Mouse (Mus musculus) megakaryocyte progenitor cell, adult 5-6 weeks (primary cell): ENCODE data around the gene Clic4. TPM values are rescaled to one million over a fixed set of nuclear protein-coding genes. Genes with fewer than 3 reads are reported as not detected.
A peak's percentile ranks its signal among the peaks of the same experiment; 100 is the strongest.

Experiments used
- ATAC-seq: replicated peaks from 2 replicates; pipeline ENCODE4 v1.8.0; 2016; ENCODE audit warnings: mild to moderate bottlenecking, moderate TSS enrichment, inconsistent platforms; ENCODE audit not compliant: poor library complexity
- total RNA-seq, 2 experiments: library from RNA; stranded (forward) in 1 of 2; stranded (reverse) in 1 of 2; fragments of 157-497, 149-512 nt in 1 of 2; fragments of 200-1000 nt in 1 of 2; gene quantifications; 2 replicates each; pipeline versions ENCODE4 v1.2.3 to v1.2.4; 2015 to 2017

The Clic4 gene
- total RNA-seq, 2 experiments from 2014 or later, result 29.9 to 34.1 TPM

DNA sequence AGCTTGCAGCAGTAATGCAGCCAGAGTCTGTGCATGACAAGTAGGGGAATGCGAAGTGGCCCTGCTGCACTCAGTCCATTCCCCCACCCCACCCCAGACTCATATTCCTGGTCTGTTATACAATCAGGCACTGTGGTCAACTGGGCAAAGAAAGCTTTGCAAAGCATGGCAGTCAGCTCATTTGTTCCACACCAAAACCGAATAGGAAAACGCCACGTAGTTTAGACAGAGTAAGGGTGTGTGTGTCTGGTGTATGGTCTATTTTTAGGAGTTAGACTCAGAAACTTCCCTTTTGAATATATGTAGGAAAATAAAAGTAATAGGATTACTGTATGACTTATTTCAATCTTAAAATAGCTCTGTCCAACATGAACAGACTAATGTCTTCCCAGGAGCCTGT, 36.0 kb downstream of the Clic4 start:
- ATAC-seq, result no peak

DNA sequence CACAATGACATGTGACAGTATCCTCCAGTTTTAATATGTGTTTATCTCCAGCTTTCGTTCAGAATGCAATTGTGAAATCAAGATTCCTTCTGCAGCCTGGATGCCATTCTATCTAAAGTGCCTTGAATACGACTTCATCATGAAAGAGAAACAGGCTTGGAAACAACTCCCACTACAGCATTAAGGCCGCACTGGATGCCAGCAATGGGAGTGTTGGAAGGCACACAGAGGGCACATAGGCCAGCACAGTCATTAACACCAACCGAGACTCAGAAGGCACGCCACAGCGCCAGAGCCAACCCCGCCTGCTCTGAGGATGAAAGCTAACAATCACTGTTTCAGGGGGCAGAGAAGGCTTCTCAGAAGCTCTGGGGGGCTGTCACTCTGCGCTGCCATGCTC, 37.1 kb downstream of the Clic4 start:
- ATAC-seq, result no peak

DNA sequence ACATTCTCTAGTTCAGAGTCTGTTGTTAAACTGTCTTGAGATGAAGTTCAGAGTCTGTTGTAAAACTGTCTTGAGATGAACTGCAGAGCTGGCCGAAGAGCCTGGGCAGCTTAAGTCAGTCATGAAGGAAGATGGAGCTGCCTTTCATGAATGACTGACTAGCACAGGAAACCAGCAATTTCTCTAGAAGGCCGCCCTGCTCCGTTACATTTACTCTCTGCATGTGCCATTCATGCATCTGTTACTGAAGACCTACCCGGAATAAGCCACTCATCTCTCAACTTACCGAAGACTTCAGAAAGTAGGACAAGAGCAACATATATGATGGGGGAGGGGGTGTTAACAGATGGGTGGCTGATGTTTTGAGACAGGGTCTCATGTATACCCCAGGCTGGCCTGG, 40.1 kb downstream of the Clic4 start:
- ATAC-seq, result no peak

DNA sequence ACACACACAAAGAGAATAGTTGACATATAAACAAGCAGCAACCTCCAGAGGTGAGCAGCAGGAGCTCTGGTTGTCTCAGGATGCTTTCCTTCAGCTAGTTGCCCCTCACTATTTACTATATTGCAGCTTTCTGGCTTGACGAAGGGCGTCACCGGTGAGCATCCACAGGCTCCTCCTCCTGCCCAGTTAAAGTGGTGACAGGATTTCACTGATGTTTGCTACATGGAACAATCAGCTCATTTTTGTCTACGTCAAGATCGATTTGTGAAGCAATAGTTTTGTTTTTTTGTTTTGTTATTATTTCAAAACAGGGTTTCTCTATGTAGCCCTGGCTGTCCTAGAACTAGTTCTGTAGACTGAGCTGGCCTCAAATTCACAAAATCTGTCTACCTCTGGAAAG, 41.1 kb downstream of the Clic4 start:
- ATAC-seq, result no peak

DNA sequence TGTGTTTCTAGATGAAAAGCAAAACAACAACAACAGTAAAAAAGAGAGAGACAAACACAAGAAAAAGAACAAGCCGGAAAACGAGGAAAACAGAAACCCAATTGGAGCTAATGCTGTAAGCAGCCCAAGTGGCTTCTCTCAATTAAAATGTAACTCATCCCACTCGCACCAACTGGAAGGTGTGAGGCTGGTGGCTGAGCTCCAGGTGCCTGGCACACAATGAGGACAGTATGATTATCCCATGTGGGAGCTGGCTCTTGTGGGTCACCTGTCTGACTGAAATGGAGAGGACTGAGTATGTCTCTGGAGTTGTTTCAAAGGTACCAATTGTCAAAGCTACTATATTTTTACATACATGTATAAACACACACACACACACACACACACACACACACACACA, 41.5 kb downstream of the Clic4 start:
- ATAC-seq, result no peak

- ATAC-seq, result no peak
These were observed 42.0 kb downstream of the Clic4 start for GRCm38 (mm10) chr4:135230661-135231060.

DNA sequence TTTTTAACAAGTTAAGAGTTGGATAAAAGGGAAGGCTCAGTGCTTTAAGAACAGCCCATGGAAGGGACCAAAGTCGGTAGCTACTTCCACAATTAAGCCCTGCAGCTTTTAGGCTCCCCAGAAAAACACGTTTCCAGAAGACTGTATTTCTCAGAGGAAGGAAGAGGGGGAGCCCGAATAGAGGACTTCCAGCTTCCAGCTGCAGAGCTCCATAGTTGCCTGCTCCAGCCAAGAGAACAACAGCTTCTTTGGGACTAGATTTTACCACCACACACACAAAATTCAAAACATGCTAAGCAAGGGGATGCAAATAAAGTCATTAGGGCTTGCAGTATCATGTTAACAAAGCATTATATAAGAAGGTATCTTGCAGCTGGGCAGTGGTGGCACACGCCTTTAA, 42.7 kb downstream of the Clic4 start:
- ATAC-seq, result no peak

DNA sequence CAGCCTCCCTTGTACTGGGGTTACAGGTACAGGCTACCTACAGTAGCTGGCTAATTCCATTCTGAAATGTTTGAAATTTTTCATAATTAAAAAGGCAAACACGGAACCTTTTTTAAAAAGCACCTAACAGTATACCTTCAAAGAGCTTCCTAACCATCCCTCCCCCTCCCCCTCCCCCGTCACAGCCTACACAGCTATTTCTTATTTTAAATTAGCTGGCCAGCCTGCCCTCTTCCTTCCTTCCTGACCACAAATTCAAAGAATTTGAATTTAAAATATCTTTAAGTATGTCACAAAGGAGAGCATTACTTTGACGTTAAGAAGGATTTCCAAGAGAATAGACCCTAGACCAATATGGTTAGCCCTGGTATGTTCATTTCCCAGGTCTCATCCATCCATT, 44.5 kb downstream of the Clic4 start:
- no peak for ATAC-seq

DNA sequence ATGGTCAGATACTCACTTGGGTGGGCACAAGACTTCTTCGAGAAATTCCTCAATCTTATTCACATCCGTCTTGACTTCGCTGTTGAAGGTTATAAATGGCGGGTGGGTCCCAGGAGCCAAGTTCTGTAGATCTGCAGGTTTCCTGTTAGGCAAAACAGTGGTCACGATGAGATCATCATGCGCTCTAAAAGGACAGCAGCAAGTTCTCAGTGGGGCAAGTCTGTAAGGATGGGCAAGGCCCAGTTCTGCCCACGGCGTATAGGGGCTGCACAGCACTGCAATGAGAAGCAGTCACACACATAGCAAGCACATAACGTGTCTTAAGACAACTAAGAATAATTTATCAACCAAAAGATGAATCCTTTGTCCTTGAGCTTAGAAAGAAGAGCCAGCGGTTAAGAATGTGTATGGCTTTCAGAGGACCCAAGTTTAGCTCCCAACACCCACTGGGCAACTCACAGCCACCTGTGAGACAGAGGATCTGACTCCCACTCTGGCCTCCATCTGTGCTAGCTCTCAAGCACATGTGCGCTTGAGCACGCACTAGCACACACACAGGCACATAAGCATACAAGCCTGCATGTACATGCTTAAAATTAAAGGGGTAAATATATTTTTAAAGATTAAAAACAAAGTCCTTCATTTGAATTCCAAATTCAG, 46.5 kb downstream of the Clic4 start:
- peak; percentile 42 for ATAC-seq

DNA sequence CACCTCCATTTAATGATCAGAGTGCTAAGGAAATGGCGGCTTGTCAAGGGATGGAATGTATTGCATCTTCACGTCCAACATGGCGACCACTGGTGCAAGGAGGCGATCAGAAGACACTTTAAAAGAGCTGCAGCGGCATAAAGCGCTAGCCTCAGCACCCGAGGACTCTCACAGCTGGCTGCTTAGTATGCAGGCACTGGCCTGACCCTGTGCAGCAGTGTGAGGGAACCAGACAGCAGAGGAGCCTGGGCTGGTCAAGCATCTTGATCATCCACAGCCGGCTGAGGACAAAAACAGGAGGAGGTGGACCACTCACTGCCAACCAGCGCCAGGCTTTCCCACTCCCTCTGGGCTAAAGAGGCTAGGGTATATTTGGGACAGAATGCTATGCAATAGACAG, 48.8 kb downstream of the Clic4 start:
- no peak for ATAC-seq

- no peak for ATAC-seq
These were observed 50.8 kb downstream of the Clic4 start for GRCm38 (mm10) chr4:135221632-135222407.

GRCm38 (mm10) chr4:135220641-135221040, 52.0 kb downstream of the Clic4 start:
- ATAC-seq, result no peak

GRCm38 (mm10) chr4:135219652-135220051, 53.0 kb downstream of the Clic4 start:
- ATAC-seq, result peak; percentile 86

DNA sequence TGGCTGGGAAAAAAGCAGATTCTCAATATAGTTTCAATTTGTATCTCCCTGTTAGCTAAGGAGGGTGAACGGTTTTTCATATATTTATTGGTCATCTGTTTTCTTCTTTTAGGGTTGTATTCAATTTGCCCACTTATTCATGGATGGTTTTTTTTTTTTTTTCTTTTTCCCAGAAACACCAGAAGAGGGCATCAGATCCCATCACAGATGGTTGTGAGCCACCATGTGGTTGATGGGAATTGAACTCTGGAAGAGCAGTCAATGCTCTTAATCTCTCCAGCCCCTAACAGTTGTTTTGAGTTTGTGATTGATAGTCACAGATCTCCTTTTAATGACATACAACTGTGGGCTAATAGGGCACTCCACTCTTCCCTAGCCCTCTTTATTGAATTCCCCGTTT, 62.8 kb downstream of the Clic4 start:
- ATAC-seq, result no peak

GRCm38 (mm10) chr4:135205711-135206600, 66.7 kb downstream of the Clic4 start:
- ATAC-seq, result peak; percentile 83

DNA sequence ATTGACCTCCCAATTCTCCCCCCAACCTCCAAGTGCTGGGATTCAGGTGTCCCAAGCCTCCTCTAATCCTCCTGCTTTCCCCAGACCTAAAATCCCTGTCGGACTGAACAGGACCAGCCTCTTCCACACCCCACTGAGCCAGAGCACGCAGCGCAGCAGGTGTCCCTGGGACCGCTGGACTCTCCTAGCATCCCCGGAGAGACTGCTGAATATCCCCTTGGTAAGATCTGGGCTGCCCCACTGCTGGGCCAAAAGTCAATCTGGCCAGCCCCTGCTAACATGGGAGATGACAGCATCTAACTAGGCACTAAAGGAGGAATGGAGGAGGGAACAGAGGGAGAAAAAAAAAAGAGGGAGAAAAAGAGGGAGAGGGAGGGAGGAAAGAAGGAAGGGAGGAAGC, 67.4 kb downstream of the Clic4 start:
- ATAC-seq, result no peak

GRCm38 (mm10) chr4:135204666-135205065, 67.9 kb downstream of the Clic4 start:
- ATAC-seq, result no peak

GRCm38 (mm10) chr4:135203806-135204560, 68.6 kb downstream of the Clic4 start:
- no peak for ATAC-seq

DNA sequence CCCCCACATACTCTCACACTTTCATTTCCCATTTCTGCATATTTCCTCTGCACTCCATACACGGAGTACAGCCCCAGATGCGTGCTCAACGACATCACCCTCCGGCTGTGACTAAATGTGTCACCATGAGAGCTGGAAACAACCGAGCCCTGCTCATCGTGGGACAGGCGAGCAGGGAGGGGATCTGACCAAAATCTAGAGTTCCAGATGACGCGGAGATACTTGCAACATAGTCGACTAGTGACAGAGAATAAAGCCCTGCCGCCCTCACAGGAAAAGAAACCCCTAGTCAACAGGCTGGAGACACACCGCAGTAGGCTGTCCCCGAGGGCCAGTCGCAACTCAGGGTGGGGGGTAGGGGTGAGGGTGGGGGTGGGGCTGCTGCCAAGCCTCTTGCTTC, 69.3 kb downstream of the Clic4 start:
- peak; percentile 69 for ATAC-seq

- ATAC-seq, result no peak
These were observed 70.8 kb downstream of the Clic4 start for GRCm38 (mm10) chr4:135201771-135202170.

GRCm38 (mm10) chr4:135197857-135198256, 74.8 kb downstream of the Clic4 start:
- ATAC-seq, result no peak
